Mouse (Mus musculus) C2C12 (cell line): ENCODE measurements around the gene Zkscan16. TPM values are rescaled to one million over a fixed set of nuclear protein-coding genes. Genes with fewer than 3 reads are reported as not detected.
A peak's percentile ranks its signal among the peaks of the same experiment; 100 is the strongest.

Source experiments
- H3K27me3 ChIP-seq: one replicate; pipeline ENCODE4 v1.6.1; 2011; ENCODE audit not compliant: control insufficient read depth, insufficient read depth, insufficient read length
- H3K36me3 ChIP-seq: one replicate; pipeline ENCODE4 v1.6.1; 2011; ENCODE audit not compliant: control insufficient read depth, insufficient read depth
- H3K4me3 ChIP-seq: one replicate; pipeline ENCODE4 v1.5.1; 2011; ENCODE audit warnings: mild to moderate bottlenecking, control low read depth; ENCODE audit not compliant: poor library complexity, insufficient read depth, severe bottlenecking
- H3K79me2 ChIP-seq: one replicate; pipeline ENCODE4 v1.6.1; 2011; ENCODE audit not compliant: control insufficient read depth, insufficient read depth
- H3K79me3 ChIP-seq: one replicate; pipeline ENCODE4 v1.6.1; 2011; ENCODE audit warnings: low read depth, control low read depth
- H3ac ChIP-seq: one replicate; pipeline ENCODE3; 2011; ENCODE audit warnings: low read depth; ENCODE audit not compliant: control insufficient read depth, insufficient read length
- CEBPB ChIP-seq: IDR thresholded peaks from one replicate; pipeline ENCODE4 v1.6.1; 2011; ENCODE audit warnings: low read depth, mild to moderate bottlenecking, control low read depth, moderate library complexity
- CTCF ChIP-seq: IDR thresholded peaks from one replicate; pipeline ENCODE4 v1.5.1; 2011; ENCODE audit not compliant: control insufficient read depth, insufficient read depth, insufficient read length
- FOSL1 ChIP-seq: IDR thresholded peaks from one replicate; pipeline ENCODE4 v1.8.0; 2011; ENCODE audit warnings: mild to moderate bottlenecking, low read length; ENCODE audit not compliant: poor library complexity, insufficient read depth, severe bottlenecking
- MAX ChIP-seq: IDR thresholded peaks from one replicate; pipeline ENCODE4 v1.6.1; 2011; ENCODE audit warnings: mild to moderate bottlenecking, control low read depth
- MYOD1 ChIP-seq: IDR thresholded peaks from one replicate; pipeline ENCODE4 v1.6.1; 2011; ENCODE audit warnings: low read depth; ENCODE audit not compliant: control insufficient read depth, insufficient read length
- MYOG ChIP-seq: IDR thresholded peaks from one replicate; pipeline ENCODE4 v1.6.1; 2011; ENCODE audit not compliant: control insufficient read depth, insufficient read length; ENCODE audit errors: extremely low read depth
- USF1 ChIP-seq: IDR thresholded peaks from one replicate; pipeline ENCODE4 v1.6.1; 2011; ENCODE audit warnings: low read depth, mild to moderate bottlenecking, control low read depth, moderate library complexity
- polyA plus RNA-seq: library from polyadenylated mRNA; unstranded; fragments of >200 nt; fragmentation: generic; extraction: Trizol; gene quantifications from one replicate; pipeline ENCODE4 v1.2.1, GENCODE M21; 2012; ENCODE audit warnings: missing spikeins

Gene Zkscan16
- polyA plus RNA-seq, 1 experiment = 0.01 TPM

GRCm38 (mm10) chr4:58998688-58999087 lies 55.3 kb downstream of the Zkscan16 start:
- no peaks in the 10 kb centered on the region for H3K27me3 ChIP-seq
- no peak overlapping the region for H3ac ChIP-seq
- no peaks in the 10 kb centered on the region for H3K36me3 ChIP-seq
- H3K79me3 ChIP-seq = peaks cover 3% of the 10 kb centered on the region
- peaks cover 7% of the 10 kb centered on the region for H3K79me2 ChIP-seq
- H3K4me3 ChIP-seq = no peak overlapping the region
- TF ChIP-seq USF1 (no peak), CTCF (no peak), FOSL1 (no peak), MYOD1 (no peak), CEBPB (no peak), MYOG (no peak), MAX (no peak)

DNA sequence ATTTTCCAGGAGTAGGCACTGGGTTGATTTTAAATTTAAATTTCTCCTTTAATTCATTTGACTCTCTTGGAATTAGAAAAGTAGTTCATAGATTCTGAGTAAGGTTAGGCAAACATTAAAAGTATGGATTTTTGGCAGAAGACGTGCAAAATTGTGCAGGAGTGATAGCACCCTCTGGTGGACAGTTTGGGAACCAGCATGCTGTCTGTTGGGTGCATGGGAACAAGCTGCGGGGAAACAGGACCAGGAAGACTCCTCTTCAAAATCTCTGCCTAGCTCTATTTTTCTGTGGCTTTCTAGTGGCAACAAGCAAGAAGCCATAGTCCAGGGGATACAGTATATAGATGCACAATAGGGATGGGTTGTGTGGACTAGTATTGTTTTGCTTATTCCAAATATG lies 56.3 kb downstream of the Zkscan16 start:
- peaks cover 13% of the 10 kb centered on the region for H3K79me3 ChIP-seq
- no peaks in the 10 kb centered on the region for H3K36me3 ChIP-seq
- H3K4me3 ChIP-seq = no peak overlapping the region
- peak; percentile 68 for TF ChIP-seq MAX
- TF ChIP-seq MYOG = no peak
- peak; percentile 76 for TF ChIP-seq CTCF
- peaks cover 17% of the 10 kb centered on the region for H3K79me2 ChIP-seq
- no peaks in the 10 kb centered on the region for H3K27me3 ChIP-seq
- H3ac ChIP-seq = no peak overlapping the region

DNA sequence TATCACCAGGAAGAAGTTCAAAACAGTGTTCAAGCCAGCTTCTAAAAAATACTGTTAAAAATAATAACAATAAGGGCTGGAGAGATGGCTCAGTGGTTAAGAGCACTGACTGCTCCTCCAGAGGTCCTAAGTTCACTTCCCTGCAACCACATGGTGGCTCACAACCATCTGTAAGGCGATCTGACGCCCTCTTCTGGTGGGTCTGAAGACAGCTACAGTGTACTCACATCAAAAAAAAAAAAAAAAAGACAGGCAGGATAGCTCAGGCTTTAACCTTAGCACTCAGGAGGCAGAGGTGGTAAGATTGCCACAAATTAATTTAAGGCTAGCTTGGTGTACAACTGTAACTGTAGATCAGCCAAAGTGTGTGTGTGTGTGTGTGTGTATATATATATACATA lies 57.2 kb downstream of the Zkscan16 start:
- H3K27me3 ChIP-seq = no peaks in the 10 kb centered on the region
- H3K36me3 ChIP-seq = no peaks in the 10 kb centered on the region
- H3K79me2 ChIP-seq = peaks cover 27% of the 10 kb centered on the region
- peaks cover 22% of the 10 kb centered on the region for H3K79me3 ChIP-seq
- no peak overlapping the region for H3K4me3 ChIP-seq
- no peak overlapping the region for H3ac ChIP-seq
- peak; percentile 33 for TF ChIP-seq CTCF
- TF ChIP-seq MAX = no peak

GRCm38 (mm10) chr4:59002948-59003805 lies 59.7 kb downstream of the Zkscan16 start, which contains the start of gene Gm20503:
Gene Gm20503, plus strand, starts transcription at chr4:59003210.
- H3K4me3 ChIP-seq = peak within 1 kb of the TSS; percentile 84
- H3K79me2 ChIP-seq = peaks cover 52% of the 10 kb centered on the region
- peaks cover 44% of the 10 kb centered on the region for H3K79me3 ChIP-seq
- no peaks in the 10 kb centered on the region for H3K27me3 ChIP-seq
- H3ac ChIP-seq = peak within 1 kb of the TSS; percentile 96
- no peaks in the 10 kb centered on the region for H3K36me3 ChIP-seq
- TF ChIP-seq MAX (peak; percentile 59), CEBPB (no peak)

GRCm38 (mm10) chr4:59003806-59004200 lies 60.4 kb downstream of the Zkscan16 start:
- no peak for TF ChIP-seq CTCF
- no peak for TF ChIP-seq USF1
- TF ChIP-seq CEBPB = no peak
- TF ChIP-seq FOSL1 = no peak
- no peak for TF ChIP-seq MAX
- TF ChIP-seq MYOD1 = no peak
- TF ChIP-seq MYOG = no peak

DNA sequence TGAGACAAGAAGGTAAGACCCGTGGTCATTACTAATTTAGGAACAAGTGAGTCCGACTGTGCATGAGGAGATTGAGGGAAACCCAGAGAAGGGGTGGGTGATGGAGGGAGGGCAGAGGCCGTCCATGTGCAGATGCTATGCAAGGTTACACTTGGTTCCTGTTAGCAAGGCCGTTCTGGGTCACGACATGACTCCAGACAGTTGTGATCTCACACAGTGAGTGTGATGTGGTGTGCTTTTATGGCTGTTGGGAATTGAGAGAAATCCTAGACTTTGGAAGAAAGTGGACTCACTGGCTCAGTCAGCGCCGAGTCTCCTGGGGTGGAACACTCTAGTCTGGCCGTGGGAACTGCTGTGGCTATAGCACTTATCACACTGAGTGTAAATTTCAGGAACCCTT lies 62.8 kb downstream of the Zkscan16 start:
- Histone ChIP-seq H3K79me2 (peaks cover 83% of the 10 kb centered on the region), H3ac (peak overlapping the region; percentile 8), H3K27me3 (no peaks in the 10 kb centered on the region), H3K79me3 (peaks cover 71% of the 10 kb centered on the region), H3K36me3 (no peaks in the 10 kb centered on the region), H3K4me3 (no peak overlapping the region)
- TF ChIP-seq USF1 (no peak), FOSL1 (no peak), MAX (no peak), CTCF (no peak), MYOG (no peak), CEBPB (no peak), MYOD1 (no peak)

More at GRCm38 (mm10) chr4:59003806-59004200, 60.4 kb downstream of the Zkscan16 start:
- peak overlapping the region; percentile 84 for H3K4me3 ChIP-seq
- H3K79me2 ChIP-seq = peaks cover 59% of the 10 kb centered on the region
- no peaks in the 10 kb centered on the region for H3K36me3 ChIP-seq
- H3K27me3 ChIP-seq = no peaks in the 10 kb centered on the region
- peaks cover 49% of the 10 kb centered on the region for H3K79me3 ChIP-seq
- peak overlapping the region; percentile 96 for H3ac ChIP-seq
